Mouse (Mus musculus) urinary bladder, adult 18-20 months (tissue): ENCODE measurements around the gene D630045J12Rik.

Experiments used
- DNase-seq, 2 experiments: peaks; one replicate each; pipeline ENCODE4 v3.0.0; 2022; ENCODE audit warnings: low spot score in 2 of 2, mixed read lengths in 2 of 2

D630045J12Rik gene

GRCm38 (mm10) chr6:38242295-38242830, 11.4 kb downstream of the D630045J12Rik start:
- no peak for DNase-seq

GRCm38 (mm10) chr6:38241508-38241907, 12.3 kb downstream of the D630045J12Rik start:
- no peak for DNase-seq

DNA sequence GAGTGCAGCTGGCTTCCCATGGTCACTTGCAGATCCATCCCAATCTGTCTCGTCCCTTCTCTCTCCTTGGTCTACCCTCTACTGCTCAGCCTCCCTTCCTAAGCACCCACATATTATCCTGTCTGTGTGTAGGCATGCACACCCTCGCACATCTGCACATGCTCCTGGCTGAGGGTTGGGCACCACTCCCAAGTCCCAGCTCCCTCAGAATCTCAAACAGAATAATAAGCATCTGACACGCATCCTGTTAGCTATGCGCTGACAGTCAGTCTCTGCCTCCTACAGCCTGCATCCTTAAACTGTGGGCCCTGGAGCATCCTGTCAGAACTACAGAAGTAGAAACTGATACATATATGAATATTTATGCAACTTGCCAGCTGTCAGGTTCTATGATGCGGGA, 13.2 kb downstream of the D630045J12Rik start:
- DNase-seq = no peak

DNA sequence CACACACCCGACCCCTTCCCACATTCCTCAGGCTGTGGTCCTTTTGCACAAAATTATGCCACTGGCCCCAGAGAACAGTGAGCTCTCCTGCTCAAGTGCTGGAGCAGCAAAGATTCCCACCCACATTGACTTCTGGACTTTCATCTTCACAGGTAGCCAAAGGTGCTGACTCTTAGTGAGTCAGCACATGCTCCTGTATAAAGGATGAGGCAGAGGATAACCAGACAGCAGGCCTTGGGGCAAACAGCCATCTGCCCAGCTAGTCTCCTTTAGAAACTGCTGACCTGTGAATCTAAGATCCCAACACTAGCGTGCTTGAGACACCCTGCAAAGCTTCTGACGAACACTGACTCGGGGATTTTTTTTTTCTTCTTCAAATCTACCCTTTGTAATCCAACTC, 15.4 kb downstream of the D630045J12Rik start:
- DNase-seq = no peak

DNA sequence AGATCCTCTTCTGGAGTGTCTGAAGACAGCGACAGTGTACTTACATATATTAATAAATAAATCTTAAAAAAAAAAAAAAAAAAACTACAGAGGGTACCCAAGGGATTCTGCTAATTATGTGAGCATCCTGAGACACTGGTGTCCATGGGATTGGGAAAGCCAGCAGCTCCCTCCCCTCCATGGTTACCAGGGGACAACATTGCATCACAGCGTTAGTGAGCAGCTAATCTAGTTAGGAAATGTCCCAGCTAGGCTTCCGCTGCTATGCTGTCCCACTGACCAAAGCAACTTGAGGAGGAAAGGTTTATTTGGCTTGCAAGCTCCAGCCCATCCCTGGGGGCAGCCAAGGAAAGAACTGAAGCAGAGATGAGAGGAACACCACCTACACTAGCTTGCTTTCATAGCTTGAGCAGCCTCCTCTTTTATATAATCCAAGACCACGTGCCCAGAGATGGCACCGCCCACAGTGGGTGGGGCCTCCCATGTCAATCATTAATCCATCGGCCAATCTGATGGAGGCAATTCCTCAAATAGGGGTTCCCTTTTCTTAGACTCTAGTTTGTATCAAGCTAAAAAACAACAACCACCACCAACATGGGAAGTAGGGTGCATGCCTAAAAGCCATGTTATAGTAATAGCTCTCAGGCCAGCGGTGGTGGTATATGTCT, 17.7 kb downstream of the D630045J12Rik start:
- DNase-seq = no peak

- no peak for DNase-seq
These were observed 20.0 kb downstream of the D630045J12Rik start for GRCm38 (mm10) chr6:38233803-38234202.

DNA sequence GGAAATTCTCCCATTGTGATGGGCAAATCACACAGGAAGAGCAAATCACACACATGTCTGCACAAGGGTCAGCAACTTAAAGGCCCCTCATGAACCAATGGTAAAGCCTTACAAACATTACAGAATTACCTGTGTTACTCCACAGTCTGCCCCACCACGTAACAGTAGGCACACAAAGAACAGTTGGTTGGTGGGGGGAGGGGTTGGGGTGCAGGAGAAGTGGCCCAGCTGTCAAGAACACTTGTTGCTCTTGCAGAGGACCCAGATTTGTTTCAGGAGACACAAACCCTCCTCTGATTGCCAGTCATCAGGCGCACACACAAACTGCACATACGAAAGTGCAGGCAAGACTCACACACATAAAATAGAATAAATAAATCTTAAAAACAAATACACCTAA, 20.9 kb downstream of the D630045J12Rik start:
- no peak for DNase-seq

GRCm38 (mm10) chr6:38231994-38232393, 21.8 kb downstream of the D630045J12Rik start:
- no peak for DNase-seq

DNA sequence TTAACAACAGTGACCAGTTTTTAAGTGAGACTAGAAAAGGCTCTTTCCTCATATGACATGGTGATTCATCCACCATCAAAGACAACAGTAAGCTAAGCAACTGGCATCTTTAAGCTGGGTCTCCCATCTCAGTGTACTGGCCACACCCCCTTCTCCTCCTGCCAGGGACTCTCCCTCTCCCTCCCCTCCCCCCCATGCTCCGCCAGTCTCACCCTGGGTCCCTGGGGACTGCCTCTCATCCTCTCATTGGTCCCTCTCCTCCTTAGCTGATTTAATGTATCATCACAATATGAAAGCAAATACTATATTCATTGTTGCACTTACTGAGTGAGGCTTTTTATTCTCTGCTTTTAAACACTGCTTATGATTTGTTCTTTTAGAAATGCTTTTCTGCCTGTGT, 29.7 kb downstream of the D630045J12Rik start:
- DNase-seq = no peak

GRCm38 (mm10) chr6:38219261-38219660, 34.5 kb downstream of the D630045J12Rik start:
- DNase-seq = no peak

GRCm38 (mm10) chr6:38215448-38216110, 38.2 kb downstream of the D630045J12Rik start:
- DNase-seq = no peak

DNA sequence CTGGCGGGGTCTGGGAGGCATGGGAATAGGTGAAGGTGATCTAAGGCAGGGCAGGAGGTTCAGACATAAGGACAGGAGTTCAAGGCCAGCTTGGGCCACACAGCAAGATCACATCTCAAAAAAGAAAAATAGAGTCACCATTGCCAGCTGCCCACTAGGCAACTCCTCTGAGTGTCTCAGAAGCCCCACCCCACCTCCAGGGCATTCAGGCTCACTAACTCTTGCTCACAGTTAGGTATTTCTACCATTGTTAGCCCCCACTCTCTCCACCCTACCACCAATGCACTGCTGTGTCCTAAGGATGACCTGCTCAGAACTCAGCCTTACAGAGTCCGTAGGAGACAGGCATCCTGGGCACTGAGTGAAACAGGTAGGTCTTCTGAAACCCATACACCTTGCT, 46.2 kb downstream of the D630045J12Rik start:
- DNase-seq = no peak

GRCm38 (mm10) chr6:38206941-38207531, 46.8 kb downstream of the D630045J12Rik start:
- no peak for DNase-seq

GRCm38 (mm10) chr6:38205375-38205774, 48.4 kb downstream of the D630045J12Rik start:
- DNase-seq = no peak

GRCm38 (mm10) chr6:38203820-38204219, 50.0 kb downstream of the D630045J12Rik start:
- no peak for DNase-seq

DNA sequence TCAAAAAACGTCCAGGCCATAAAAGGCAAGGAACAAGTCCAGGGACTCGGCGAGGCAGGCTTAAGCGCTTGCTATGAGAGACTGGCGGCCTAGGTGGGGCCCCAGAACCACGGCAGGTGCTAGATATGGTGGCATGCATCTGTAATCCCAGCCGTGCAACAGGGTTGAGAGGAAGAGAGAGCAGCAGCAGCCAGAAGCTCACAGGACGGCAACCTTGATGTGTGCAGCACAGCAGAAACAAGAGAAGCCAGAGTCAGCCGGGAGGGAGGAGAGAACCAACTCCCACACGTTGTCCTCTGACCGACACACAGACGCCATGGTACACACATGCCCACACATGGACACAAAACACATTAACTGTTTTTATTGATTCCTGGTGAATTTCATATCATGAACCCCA, 51.0 kb downstream of the D630045J12Rik start:
- DNase-seq = no peak

DNA sequence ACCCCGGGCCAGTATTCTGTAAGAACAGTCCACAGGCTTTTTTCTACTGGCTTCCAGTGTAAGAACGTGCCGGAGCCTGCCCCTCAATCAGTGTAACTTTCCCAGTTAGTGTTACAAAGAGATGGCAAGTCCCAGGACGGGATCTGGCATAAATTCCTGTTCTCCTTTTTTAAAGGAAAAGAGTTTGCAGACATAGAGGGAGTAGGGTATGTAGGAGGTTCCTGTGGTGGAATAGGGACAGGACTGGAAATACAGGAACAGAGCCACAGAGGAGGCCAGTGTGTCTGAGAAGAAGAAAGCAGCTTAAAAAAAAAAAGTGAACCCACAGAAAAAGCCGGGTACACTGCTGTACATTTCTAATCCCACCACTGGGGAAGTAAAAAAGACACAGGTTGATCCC, 52.3 kb downstream of the D630045J12Rik start:
- no peak for DNase-seq

DNA sequence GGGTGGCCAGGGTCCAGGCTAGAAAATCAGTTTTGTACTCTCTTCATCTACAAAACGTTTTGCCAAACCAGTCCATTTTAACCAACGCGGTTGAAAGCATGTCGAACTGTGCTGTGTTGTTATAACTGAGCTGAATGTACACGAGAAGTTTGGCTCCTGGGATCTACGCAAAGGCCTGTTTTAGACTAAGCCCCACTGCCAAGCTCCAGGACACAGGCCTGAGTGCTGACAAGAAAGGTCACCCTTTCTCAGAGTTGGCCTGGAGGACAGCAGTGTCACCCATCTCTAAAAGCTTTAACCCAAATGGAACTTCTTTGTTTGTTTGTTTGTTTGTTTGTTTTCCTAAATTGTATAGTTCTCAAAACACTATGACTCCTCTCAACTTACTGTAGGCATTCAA, 54.2 kb downstream of the D630045J12Rik start:
- DNase-seq = no peak

GRCm38 (mm10) chr6:38198727-38199126, 55.1 kb downstream of the D630045J12Rik start:
- no peak for DNase-seq

DNA sequence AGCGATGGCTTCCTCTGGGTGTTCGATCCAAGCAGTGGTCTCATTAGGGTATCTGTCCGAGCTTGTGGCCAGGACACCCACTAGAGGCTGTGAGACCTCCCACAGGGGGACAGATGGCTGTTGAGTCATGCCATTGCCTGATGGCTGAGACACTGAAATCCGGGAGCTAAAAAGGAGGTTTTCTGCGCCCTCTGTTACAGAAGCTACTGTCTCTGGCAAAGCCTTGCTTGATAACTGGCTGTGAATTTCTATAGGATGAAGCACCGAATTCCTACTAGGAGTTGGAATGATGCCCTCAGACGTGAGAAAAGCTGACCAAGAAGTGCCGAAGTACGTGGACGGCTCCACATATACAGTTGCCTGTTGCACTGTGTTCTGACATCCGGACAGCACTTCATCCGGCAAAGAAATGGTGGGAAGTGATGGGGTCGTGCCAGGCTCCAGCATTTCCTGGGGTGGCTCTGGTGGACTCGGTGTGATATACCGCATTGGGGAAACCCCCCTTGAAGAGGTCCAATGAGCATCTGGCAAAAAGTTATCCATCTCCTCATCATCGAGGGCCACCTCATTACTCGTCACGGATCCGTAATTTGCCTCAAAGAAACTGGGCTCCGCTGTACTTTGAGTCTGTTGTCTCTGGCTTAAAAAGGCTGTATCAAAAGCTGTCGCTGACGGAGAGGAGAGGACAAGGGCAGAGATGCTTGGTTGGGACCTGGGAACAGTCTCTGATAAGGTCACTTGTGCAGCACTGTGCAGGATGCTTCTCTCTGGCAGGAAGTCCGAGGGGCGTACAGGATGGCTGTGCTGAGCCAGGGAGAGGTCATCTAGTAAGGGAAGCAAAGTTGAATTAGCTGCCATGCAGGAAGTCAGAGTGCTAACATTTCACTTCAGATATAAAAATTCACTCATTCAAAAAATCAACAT, 57.3 kb downstream of the D630045J12Rik start:
- no peak for DNase-seq

GRCm38 (mm10) chr6:38195306-38195705, 58.5 kb downstream of the D630045J12Rik start:
- no peak for DNase-seq

DNA sequence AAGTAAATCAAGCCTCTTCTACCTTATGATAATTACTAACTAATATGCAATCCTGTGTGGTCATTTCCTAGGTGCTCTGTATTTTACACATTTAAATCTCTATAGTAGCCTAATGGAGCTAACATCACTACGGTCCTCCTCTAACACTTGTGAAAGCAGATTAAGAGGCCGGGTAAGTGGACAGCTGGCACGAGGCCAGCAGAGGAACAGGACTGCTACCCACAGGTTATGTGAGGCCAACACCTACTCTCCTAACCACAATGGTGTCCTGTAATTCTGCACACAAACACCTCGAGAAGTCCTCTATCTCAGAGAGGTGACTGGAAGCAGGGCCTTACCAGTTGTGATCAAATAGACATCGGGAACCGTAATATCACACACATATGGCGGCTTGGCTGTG, 59.8 kb downstream of the D630045J12Rik start:
- DNase-seq = no peak
